Mouse (Mus musculus) thymus, postnatal 0 days (tissue): ENCODE measurements at regions not wholly inside any gene's neighbourhood (a gene's known extent, or its start where the extent isn't known, plus 50 kb on each side); places are given as distances from the start of the nearest gene placed in this dataset.
A peak's percentile ranks its signal among the peaks of the same experiment; 100 is the strongest.

Experiments
- DNase-seq: peaks from one replicate; pipeline ENCODE4 v3.0.0-alpha.2; 2015; ENCODE audit warnings: low spot score

GRCm38 (mm10) chrX:96876239-96876638 lies 163.0 kb downstream of the Gpr165 start:
- DNase-seq: no peak

DNA sequence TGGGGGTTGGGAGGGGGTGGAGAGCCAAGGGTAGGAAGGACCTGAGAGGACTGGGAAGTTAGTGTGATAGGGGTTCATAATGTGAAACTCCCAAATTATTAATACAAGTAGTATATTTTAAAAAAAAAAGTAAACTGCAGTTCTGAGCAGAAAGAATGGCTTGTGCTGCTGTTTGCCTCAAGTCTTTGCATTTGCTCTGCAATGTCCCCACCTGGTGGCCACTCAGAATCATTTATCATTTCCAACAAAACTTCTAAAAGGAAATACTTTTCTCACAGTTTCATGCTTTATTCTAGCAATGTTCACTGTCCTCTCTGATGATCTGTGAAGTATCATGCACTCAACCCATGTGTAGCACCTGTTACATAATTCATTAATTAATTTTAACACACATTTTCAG lies 165.5 kb downstream of the Gpr165 start:
- DNase-seq: no peak

DNA sequence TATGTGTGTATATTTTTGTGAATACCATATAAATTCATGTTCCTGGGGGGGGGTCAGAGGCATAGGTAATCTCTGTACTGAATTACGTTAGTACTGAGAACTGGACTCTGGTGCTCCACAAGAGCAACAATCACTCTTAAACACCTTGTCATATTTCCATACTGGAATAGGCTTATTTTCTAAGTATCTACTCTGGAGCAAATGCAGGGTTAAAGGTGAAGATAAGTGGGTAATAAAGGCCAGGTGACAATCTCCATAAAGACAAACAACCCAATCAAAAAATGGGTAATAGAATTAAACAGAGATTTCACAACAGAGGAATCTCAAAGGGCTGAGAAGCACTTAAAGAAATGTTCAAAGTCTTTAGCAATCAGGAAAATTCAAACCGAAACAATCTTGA lies 165.9 kb downstream of the Gpr165 start:
- no peak for DNase-seq

DNA sequence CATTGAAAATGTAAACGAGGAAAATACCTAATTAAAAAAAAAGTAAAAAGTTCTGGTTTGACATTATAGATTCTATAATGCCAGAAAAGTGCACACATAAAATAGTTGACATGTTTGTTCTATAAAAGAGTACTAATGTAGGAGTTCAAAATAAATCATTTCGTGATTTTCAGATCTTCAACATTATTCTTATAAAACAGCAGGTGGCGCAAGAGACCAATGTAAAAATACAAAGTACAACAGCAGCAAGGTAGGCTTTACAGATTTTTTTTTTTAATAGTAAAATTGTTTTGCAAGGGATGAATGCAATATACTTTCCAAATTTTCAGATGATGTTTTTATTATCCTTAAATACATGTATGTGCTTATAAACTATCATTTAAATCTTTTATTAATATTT lies 171.8 kb upstream of the Pgr15l start:
- DNase-seq: peak; percentile 5
